Mouse (Mus musculus) R1 (cell line): ENCODE measurements around the gene Rasd2.

ENCODE experiments used
- DNase-seq: peaks from one replicate; pipeline ENCODE4 v3.0.0-alpha.2; 2018; ENCODE audit warnings: low read depth, low spot score

Gene Rasd2

DNA sequence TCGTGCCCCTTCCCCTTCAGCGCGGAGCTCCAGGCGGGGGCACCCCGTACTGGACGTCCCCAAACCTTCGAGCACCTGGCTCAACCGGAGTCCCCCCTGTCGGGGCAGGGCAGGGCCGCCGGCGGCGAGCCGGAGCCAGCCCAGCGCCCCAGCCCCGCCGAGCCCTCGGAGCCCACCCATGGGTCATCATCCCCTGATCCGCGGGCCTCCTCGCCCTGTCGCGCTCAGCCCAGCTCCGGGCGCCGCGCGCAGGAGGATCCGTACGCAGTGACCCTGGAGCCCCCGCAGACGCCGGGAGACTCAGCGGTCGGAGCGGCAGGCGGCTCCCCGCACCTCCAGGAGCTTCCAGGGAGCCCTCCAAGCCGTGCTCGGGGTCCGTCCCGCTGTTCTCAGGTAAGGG, at the start of gene Rasd2:
TSS of gene Rasd2 (plus strand) at position 259 of the 400 bp plus-strand sequence.
- DNase-seq: no peak

DNA sequence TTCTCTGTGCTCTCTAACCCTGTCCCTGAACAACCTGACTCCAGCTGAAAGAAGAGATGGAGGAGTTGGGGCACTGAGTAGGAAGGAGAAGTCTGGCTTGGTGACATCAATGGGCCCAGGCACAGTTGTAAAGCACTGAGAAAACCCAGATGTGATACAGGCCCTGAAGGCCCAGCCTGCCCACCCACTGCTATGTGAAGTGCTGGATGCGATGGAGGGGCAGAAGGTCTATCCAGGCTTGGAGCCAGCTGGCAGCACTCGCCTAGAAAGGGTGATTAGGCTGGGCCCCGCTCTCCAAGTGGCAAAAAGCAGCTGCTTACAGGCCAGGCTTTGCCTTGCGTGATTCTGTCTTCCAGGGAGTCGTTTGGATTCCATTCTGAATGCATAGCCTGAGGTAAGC, 44.4 kb upstream of the Rasd2 start:
- no peak for DNase-seq

DNA sequence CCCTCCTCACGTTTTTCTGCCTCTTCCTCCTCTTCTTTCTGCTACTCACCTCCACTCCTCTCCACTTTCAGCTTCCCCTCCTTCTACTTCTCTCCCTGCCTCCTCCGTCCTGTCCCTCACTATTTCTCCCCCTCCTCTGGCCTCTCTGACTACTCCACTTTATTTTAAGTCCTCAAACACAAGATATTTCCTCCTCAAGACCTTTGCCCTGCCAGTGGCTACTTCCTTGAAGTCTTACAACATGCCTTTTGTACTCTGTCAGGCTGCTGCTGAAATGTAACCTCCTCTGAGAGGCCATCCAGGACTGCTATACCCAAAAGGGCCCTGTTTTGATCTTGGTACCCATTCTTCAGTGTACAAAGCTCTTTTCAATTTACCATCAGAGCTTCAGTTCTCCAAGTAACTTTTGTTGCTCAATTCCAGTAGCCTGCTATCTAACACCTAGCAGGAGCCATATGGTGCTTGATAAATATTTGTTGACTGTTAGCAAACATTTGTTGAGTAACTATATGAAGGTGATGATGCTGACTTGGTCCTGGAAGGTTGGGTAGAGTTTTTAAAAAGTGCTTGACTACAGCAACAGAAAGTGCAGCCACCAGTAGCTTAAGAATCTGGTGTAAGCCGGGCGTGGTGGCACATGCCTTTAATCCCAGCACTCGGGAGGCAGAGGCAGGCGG, 41.6 kb upstream of the Rasd2 start:
- DNase-seq: no peak

DNA sequence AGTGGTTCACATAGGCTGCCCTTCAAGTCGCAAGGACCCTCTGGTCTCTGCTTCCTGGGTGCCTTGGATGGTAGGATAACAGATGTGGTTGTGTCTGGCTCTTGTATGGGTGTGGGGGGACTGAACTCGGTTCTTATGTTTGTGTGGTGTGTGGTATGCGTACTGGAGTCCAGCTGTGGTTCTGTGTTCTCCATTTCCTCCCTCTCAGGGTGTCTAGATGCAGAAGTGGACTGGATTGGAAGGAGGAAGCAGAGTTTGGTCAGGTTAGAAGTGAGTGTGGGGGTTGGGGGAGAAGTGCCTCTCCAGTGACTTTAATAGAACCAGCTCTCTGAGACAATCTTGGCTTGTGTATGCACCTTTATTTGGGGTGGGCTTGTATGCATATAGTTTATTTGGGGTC, 20.7 kb upstream of the Rasd2 start:
- no peak for DNase-seq

DNA sequence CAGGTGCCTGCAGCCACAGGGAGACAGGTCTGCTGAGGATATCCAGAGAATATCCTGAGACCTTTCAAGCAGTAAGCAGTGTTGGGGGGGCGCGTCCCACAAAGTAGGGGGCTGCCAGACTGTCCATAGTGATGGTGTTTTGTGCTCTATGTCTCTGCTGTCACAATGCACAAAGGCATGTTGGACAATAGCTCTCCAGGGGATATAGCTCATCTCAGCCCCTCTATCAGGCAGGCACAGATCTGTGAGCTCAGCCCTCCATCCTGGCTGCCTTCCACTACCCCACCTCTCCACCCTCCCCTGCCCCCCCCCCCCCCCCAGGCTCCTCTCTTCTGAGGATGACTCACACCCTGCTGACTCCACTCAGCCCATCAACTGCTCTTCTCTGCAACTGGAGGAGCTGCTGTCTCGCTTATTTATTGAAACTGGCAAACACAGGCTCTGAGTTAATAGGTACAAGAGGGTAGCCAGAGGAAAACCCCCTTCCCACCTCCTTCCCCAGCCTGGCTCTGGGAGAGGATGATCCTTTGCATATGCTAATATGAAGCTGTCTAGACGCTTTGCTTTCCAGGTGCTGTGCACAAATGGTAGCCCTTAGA, 19.2 kb upstream of the Rasd2 start:
- DNase-seq: peak; percentile 26

DNA sequence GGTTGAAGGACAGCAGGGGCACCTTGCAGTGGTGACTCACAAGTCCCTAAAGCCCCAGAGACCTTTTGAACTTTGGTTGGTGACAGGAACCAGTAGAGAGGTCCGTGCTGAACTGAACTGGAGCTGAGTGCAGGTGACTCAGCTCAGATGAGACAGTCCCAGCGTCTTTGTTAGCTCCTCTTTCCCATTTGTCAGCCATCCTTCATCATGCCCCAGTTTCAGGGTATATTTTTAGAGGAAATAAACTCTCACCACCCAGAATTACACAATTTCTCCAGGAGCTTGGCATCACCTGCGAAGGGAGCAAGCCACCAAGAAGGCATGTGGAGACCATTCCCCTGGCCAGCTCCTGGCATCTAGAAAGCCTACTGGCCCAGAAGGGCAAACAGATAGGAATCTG, 16.6 kb upstream of the Rasd2 start:
- DNase-seq: no peak

DNA sequence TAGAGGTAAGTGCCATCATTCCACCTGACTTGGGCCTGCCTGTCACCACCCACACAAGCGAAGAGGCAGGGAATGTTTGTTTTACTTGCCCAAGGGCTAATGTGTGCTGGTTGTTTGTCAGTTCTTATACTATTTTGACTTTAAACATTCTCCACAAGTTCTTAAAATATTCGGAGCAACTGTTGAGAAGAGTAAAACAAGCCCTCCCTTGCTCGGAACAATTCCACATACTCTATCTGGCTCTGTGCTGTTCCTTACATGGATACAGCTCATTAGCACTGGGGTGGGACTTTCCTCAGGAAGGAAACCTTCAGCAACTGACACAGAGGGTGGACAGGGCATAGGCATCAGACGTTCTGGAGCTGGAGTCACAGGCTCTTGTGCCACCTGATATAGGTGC, 15.9 kb upstream of the Rasd2 start:
- DNase-seq: no peak

DNA sequence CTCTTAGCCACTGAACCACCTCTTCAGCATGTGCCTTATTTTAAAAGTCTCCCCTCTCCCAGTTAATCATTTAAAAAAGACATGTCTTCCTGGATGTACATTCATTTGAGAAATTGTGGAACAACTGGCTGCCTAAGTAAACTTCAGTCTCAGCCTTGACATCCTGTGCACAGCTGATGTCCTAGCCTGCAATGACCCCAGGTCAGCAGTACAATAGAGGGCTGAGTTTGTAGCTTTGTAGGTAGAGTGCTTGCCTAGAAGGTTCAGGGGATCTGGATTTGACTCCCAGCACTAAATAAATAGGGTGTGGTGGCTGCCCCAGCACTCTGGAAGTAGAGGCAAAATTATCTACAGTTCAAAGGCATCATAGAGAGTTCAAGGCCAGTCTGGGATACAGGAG, 15.4 kb upstream of the Rasd2 start:
- no peak for DNase-seq

DNA sequence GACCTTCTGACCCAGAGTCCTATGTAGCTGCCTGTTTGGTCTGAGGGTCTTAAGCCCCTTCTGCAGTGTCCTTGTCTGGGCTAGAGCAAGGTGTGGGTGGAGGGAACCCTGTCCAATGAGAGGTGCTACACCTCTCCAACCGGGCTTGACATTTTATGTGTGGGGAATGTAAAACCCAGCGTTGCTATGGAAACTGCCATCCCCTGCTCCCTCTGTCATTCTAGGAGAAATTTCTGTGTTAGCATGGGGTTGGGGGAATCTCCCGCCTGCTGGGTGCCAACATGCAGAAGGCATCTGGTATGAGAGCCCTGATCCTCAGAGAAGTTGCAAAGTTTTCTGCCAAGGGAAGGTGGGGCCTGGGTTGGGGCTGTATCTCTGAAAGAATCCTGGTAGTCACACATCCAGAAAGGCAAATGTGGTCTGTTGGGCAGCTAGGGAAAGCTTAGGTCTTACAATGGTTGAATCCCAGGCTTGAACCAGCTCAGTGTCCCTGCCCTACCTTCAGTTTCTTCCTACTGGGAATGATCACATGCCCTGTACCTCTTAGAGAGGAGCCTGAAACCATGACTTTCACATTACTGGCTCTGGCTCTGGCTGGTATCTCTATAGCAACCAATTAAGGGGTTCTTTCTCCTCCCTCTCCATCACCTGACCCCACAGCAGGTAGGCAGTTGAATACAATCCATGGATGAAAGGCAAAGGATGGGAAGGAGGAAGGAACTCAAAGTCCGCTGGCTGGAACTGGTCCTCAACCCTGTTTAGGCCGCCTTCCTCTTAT, 14.6 kb upstream of the Rasd2 start:
- peak; percentile 49 for DNase-seq

DNA sequence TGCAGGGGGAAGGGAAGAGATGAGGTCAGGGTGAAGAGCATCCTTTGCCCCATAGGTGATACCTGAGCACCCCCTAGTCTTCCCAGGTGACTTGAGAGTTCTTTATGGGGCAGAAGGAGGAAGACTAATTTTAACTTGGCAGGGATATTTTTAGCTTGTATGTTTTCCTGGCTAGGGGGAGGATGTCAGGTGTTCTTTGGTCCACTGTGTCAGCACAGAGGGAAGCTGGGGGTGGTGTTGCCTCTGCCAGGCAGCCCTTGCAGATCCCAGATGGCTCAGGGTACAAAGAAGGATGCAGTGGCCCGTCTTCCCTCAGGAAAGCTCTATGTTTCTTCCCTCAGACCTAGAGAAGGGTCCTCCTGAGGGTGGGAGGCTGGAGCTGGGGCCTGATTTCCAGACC, 13.8 kb upstream of the Rasd2 start:
- DNase-seq: no peak

DNA sequence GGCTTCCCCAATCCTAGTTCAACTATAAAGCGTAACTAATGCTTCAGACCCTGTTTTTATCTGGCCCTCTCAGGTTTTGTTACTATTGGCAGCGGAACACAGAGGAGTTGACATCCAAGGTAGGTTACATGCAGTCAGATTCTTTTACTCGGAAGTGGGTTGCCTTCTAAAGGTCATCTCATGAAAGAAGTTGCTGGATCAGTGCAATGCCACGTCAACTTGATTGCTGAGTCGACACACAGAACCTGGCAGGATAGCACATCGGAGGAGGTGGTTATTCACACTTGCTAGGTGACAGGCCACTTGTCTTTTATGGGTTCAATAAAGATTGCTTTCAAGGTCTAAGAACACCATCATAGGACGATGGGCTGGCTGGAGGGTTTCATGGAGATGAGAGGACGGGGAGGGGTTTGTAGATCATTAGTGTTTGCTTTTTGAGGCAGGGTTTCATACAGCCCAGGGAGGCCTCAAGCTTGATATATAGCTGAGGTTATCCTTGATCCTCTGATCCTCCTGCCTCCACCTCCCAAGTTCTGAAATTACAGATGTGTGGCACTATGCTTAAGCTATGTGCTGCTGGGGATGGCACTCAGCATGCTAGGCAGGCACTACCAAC, 11.6 kb upstream of the Rasd2 start:
- DNase-seq: no peak

DNA sequence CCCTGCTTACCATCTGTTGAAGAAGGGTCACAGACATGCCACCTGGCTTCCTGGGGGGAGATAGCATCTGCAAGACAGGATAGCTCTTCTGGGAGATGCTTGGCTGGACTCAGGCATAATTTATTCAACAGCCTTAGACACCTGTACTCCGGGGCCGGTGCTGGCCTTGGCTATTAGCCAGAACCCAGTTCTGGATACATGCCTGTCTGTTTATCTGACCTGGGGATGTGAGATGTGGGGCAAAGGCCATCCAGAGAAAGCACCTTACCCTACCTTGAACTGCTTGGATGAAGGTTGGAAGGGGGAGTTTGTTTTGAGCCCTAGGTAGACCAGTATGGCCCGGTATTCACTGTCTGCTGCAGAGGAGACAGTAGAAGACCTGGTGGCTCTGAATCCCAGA, 10.8 kb upstream of the Rasd2 start:
- no peak for DNase-seq

DNA sequence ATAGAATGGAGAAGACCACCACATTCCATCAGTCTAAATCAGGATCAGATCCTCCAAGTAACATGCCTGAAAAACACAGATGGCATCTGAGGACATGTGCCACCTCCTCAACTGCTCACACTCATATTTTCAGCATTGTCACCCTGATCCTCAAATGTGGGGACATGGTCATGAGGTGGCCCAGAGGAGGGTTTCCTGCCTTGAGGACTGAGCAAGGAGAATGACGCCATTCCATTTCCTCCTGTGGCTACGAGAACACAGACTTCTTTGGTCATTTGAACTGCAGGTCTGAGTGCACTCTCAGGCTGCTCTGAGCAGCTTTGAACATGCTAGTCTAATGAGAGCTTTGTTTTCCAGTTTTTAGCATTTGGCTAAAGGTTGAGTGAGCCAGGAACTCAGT, 10.3 kb upstream of the Rasd2 start:
- DNase-seq: no peak

DNA sequence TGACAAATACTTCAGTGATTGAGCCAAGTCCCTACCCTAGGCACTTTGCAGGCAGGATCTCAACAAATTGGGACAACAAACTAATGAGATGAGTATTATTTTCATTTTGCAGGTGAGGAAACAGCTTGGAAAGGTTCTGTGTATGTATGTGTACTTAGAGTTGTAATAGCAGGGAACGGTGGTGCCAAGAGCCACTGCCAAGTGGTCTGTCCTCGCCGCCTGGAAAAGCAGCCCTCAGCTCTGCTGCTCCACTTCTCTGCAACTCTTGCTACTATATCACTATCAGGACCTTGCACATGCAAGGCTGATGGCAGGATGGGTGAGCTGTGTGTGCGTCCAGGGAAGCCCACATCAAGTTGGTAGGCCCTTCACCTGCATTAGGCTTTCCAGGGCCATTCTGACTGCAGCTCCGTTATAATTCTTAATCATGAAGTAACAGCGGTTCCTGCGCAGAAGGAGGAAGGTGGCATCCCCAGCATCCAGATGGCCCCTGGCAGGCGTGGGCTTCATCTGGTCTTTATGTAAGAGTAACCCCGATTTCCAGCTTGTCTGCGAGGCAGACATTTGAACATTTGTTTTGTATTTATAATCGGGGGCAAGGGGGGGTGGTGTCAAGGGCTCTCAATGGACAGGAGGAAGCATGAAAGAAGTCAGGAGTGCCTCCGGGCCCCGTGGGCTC, 9.4 kb upstream of the Rasd2 start:
- no peak for DNase-seq

DNA sequence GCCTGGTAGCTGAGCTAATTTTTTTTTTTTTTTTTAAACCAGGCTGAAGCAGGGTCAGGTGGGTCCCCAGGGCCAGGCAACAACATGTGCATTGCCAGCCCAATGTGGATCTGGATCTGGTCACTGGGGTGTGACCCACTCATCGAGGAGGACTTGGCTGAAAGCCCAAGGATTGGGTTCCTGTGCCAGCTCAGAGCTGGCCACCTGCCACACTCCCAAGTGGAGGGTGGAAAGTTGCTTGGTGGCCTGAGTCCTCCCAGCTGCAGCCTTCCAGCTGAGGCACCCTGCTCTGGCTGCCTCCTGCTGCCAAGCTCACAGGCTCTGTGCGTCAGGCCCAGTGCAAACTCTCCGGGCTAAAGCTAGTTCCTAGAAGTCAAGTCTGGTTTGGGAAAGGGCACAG, 2.3 kb upstream of the Rasd2 start:
- no peak for DNase-seq

DNA sequence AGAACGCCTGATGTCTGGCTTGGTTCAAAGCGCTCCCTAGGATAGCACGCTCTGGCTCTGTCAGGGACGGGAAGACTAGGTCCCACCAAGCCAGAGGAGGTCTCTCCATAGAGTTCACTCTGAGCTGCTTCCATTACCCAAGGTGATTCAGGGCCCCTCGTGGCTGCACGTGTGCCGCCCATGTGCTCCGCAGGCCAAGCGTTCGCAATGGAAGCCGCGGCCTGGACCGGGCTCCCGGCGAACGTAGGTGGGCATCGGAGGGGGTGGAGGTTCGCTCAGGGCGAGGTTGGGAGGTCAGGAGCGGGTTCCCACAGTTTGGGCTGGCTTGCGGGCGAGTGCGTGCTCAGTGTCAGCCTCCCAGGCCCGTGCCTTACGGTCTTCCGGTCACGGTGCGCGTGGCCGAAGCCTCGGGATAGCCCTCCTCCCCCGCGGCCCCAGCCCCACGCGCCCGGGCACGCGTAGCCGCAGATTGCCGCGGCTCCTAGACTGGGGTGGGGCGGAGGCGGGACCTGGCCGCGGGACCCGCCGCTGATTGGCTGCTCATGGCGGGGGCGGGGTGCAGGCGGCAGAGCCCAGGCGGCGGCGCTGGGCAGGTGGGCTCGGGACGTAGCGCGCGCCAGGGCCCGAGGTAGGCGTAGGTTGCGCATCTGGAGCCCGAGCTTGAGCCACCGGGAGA, 975 bp upstream of the Rasd2 start:
- peak; percentile 81 for DNase-seq

DNA sequence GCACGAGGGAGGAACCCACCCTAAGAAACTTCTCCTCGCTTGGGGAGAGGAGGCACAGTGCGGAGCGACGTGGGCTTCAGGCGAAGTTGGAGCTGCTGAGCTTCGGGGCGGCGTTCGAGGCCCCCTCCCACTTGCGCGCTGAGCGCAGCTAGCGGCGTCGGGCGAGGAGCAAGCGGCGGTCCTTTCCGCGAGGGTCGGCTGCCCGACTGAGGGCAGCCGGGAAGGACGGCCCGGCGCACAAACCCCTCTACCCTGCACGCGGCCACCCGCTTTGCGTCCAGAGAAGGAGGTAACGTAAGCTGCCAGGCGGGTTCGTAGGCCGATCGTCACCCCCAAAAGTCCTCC, 465 bp upstream of the Rasd2 start:
- no peak for DNase-seq

DNA sequence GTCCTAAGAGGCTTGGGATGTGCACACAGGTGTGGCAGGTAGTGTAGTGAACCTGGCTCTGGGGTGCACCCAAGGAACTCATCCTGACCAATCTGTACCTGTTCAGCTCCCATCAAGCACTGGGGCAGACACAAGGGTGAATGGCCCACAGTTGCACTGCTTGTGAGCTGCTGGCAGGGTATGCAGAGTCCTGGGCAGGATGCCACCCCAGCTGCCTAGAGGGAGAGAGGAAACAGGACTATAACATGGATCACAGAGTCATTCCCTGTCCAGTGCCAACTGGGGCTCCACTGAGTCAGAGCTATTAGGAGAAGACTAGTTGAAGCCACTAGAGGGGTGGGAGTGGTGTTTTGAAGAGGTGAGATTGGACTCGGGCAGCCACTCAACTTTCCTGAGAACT, 1.3 kb downstream of the Rasd2 start:
- no peak for DNase-seq

DNA sequence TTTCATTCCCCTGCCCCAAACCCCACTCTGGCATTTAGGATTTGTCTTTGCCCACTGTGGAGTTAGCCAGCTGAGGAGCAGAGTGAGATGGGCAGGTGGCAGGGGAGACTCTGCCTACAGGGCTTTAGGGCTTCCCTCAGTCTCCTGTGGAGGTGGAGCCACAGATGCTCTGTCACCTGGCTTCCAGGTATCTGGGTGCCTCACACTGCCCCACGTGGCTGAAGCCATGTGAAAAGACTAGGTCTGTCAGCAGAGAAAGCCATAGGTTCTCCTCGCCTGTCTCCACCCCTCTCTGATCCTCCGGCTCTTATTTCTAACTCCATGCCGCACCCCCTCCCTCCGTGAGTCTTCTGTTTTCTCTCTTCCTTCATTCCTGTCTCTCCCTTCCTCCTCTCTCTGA, 2.2 kb downstream of the Rasd2 start:
- no peak for DNase-seq

DNA sequence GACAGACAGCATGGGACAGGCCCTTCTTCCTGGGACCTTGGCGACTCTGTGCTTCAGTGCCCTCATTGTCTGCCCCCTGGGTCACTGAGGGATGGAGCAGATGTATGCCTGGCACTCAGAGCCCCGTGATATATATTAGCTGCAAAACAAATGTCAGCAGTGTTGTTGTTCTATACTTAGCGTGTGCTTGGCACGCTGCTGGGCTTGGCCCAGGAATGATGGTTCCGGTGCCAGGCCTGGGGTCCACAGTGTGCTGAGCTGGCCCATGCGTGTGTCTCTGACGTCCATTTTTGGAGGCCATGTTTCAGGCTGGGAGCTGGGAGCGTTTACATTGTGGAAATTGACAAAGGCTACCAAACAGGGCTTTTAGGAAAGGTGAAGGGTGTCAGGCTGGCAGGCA, 3.1 kb downstream of the Rasd2 start:
- no peak for DNase-seq

DNA sequence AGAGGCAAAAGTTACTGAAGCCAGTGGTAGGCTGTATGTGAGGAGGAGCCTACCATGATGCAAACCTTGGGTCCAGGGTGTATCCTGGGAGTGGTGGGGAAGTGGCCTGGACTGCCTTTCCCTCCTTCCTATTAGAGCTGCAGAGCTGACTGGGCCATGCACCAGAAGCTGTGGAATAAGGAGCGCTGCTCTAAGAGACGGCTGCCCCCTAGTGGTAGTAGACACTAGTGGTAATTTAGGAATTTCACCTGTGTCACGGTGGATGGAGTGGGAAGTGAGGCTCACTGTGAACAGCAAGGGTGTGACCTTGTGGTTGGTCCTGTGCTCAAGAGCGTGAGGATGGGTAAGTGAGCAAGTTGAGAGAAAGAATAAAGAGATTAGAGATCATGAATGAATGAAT, 4.2 kb downstream of the Rasd2 start:
- peak; percentile 85 for DNase-seq
